Mouse (Mus musculus) bone marrow, adult 2 months (tissue): ENCODE results near the gene Mtfp1.

ENCODE experiments used
- CTCF ChIP-seq: fragments of 200-500 bp; IDR thresholded peaks from 2 replicates; pipeline ENCODE4 v1.5.1; 2011; ENCODE audit warnings: low read length, control low read depth; ENCODE audit not compliant: control insufficient read depth, insufficient read depth
- POLR2A ChIP-seq: fragments of 200-500 bp; IDR thresholded peaks from 2 replicates; pipeline ENCODE4 v1.6.1; 2011; ENCODE audit warnings: low read depth, mild to moderate bottlenecking, control low read depth, low read length, borderline replicate concordance; ENCODE audit not compliant: control insufficient read depth

DNA sequence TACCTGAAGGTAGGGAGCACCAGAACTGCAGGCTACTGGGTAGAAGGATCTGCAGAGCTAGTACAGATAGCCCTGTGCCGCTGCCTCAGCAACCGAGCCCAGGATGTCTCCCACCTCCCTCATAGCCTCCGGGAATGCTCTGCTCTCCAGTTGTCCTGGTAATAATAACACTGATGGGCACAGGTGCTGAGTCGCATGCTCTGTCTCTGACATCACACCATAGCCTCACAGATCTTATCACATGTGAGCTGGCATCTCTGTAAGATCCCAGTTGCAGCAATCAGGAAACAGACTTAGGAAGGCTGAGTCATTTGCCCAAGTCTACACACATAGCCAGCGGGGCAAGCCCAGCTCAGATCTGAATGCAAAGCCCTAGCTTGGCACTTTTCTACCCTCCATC, 6.6 kb upstream of the Mtfp1 start:
- no peak for TF ChIP-seq POLR2A
- no peak for TF ChIP-seq CTCF
